Mouse (Mus musculus) mouse trophoblast stem cell (cell line): Measurements from ENCODE around the gene Ptprg.
"Not testable (repeated sequence)": the region's sequence is repeated elsewhere in the genome, so short reads cannot be mapped to it uniquely, and the experiment has no call there.

Experiments
- in situ Hi-C, 2 experiments: fragments of 300-500 bp; cut with MseI, MboI; formaldehyde crosslinking; loops; 2 replicates in 1 of 2; 3 replicates in 1 of 2; pipeline ENCODE4 v1.15.1; 2025

Ptprg gene

DNA sequence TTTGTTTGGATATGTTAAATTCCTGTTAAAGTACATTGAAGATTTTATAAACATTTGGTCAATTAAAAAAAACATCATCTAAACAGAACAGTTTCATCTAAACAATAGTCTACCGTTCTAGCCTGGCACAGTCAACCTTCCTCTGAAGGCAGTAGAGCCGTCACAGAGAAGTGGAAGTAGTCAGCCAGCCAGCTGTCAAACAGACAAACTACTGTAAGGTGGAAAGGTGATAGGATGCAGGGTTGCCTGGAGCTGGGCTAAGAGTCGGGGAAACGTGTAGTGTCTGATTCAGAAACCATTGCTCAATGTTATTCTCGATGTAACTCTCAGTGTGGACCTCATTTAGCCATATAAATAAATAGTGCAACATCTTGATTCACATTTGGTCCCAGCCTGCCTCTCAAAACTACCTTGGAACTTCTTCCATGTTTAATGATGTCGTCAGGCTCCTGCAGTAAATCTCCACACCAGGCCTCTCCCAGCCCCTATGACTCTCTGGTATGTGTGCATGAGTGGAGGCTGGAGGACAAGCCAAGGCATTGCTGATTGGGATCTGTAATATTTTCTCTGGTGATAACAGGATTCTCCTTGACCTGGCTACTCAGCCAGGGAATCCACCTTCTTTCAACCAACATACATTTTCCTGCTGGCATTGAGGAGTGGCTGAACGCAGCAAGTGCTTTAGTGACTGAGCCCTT, 178.0 kb downstream of the Ptprg start:
- in situ Hi-C loops: no loop called here

DNA sequence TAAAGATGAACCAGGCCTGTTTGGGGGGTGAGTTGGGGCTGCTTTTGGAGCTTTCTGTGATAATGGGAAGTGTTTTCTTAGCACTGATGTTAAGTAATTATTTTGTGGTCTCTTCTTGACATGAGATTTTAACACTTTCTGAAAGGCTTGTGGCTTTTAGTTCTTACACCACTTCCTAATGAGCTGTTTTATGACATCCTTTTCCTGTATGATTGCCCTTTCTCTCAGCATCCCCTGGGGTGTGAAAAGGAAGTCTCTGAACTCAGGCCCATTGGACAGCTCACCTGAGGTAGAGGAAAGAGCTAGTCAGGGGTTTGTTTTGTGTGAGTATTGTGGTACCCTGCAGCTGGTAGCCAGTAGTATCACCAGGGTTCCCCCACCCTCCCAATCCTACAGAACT, 179.0 kb downstream of the Ptprg start:
- in situ Hi-C loops: no loop called here

DNA sequence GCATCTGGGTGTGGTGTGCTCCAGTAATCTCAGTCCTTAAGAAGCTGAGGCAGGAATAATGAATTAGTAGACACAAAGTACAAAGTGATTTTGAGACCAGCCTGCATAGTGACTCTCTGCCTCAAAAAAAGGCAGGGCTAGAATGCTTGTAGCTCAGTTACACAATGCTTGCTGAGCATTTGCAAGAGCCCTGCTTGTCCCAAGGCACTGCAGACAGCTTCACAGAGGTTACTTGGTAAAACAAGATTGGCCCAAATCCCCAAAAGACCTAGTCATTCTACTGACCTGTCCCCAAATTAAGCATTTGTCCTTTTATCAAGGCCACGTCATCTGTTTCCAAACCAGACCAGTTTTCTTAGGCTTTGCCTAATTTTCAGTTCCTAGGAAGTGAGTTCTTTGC, 190.4 kb downstream of the Ptprg start:
- in situ Hi-C loops: no loop called here

DNA sequence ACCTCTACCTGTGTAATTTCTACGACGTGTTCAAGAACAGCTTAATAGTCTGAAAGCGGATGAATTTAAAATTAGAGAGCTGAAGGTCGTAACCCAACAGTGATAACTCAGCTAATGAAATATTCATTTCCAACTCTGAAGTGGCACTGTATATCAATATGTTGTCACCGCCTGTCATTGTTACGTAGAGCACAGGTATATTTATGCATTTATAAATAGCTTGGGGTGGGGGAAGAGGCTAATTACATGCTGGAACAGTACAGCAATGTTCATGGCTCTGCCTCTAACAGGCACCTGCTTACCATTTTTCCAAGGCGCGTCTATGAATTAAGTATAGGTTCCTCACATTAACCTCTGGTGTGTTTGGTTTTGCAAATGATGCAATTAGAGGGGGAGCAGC, 199.3 kb downstream of the Ptprg start:
- in situ Hi-C loops: no loop called here

DNA sequence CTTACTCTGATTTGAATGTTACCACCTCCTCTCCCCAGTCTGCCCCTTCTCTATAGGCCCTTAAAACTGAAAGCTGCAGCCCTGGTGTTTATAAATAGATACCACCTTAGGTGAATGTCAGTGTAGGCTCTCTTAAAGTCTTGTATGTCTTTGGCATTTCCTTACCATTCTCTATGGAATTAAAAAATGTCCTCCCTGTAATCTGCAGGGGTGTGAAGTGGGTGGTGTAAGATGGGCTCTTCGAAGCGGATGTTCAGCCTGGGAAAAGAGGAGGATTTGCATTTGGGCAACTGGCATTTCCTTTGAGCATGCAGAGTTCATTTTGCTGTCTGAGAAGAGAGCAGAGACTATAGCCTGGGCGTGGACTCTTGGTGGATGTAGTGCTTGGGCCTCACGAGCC, 201.3 kb downstream of the Ptprg start:
- in situ Hi-C loops: no loop called here

DNA sequence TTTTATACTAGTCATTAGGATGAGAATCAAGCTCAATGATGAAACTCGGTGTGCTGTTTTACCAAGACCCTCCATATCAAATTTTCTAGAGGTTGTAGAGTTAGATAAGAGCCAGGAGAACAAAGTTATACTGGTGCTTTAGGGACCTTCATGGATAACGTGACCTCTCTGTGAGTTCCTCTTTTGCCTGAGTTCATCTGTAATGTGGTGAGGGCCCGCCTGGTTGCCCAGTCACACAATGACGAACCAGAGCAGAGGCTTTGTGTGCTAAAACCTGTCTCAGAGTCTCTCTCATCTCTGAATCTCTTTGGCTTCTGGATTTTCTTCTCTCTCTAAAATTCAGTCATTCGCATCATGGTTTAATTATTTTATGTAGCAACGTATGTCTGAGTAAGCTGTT, 204.9 kb downstream of the Ptprg start:
- in situ Hi-C loops: no loop called here

DNA sequence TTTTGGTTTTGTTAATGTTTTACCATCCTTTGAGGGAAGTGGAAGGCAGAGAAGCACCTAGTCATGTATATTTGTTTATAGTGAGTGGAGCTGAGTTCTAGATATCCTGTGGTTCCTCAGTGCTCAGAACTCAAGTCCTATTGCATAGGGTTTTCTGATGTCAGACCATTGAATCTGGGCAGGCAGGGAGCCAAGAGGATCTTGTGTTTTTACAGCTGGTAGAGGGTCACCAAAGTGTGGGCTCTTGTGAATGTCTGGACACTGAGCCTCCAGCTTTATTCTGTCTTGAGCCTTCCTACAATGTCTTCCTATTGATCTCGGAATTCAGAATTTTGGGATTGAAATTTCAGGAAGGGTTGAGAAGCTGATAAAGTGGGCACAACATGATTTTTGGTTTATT, 206.0 kb downstream of the Ptprg start:
- in situ Hi-C loops: no loop called here

DNA sequence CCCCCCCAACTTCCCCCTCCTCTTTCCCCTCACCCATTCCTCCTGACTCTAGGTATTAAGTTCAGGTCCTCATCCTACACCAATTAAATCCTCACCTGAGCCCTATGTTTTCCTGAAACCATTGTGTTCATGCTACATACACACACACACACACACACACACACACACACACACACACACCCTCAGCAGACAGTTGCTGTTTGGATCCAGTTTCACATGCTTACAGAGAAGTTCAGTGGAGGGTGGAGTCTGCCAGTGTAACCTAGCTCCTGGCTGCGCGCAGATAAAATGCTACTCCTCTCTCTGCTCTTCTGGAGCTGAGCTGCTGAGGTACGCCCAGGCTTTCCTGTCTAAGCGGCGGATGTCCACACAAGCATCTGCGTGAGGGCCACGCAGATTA, 209.7 kb downstream of the Ptprg start:
- in situ Hi-C loops: no loop called here

DNA sequence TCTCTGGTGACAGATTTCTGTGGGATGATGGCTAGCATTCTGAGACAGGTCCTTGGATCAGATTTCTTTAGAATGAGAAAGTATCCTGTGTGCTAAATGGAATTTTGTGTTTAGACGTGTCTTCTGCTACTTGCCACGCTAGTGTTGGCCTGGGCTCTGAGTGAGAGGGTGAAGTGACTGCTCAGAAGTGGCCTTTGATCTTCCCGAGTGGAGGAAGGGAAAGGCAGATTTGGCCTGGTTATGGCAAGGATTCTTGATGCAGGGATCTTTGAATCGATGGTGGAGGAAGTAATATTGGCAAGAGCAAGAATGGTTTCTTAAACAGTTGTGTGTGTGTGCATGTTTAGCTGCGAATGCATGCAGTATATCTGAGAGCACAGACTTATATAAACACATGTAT, 219.4 kb downstream of the Ptprg start:
- in situ Hi-C loops: no loop called here

DNA sequence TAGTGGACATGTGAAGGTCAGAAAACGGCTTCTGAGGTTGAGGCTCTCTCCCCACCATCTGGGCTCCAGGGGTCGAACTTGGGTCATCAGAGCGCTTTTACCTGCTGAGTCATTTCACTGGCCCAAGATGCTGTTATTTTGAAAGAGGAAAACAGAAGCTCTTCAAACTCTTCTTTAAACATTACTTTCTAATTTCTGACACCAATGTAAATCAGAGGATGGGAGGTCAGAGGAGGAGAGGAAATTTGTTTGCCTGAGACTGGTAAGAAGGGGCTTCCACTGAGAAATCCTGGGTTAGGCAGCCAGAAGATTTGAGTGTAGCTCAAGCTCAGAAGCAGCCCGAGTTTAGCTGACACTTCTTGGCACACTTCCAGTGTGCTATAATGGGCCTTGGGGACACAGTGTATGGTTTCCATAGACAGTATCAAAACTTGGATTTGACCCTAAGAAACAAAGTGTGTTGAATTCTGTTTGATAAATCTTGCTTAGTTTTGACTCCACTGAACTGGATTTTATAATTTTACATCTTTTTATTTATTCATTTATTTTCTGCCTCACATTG, 221.2 kb downstream of the Ptprg start:
- in situ Hi-C loops: no loop called here

DNA sequence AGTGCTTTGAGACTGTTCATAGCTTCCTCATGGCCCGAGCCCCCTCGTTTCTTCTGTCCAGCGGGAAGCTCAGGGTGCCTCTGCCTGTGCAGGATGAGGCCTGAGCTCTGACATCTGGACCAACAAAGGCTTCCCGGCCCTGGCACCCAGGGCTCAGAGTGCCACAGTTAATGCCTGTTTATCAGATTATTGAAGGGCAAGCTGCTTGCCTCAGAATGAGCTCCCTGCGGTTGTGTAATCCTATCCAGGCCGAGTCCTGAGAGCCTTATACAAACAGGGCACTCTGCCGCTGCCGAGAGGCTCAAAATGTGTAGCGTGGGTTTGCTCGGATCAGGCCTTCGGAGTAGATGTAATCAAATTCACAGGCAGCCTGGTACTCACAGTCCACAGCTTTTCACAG, 221.9 kb downstream of the Ptprg start:
- in situ Hi-C loops: no loop called here

DNA sequence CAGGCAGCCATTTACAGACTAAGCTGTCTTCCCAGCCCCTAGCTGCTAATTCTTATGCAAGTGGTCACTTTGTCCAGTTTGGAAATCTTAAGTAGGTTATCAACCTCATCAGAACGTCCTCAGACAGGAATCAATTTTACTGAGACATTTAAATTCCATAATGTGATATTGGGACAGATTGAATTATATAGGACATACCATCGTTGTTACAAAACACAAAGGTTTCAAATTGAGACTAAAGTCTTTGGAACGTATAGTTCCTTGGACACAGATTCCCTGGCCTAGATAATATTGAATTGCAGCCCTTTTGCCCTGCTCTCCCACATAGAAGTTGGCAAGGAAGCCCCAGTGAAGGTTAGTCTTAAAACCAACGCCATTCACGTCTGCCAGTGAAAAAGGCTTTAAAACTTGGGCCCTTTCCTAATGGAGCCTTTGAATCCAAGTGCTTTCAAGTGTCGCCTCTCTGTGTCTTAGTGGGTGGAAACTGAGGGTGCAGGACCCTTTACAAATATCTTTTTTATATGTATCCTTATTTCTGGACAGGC, 222.7 kb downstream of the Ptprg start:
- in situ Hi-C loops: no loop called here

DNA sequence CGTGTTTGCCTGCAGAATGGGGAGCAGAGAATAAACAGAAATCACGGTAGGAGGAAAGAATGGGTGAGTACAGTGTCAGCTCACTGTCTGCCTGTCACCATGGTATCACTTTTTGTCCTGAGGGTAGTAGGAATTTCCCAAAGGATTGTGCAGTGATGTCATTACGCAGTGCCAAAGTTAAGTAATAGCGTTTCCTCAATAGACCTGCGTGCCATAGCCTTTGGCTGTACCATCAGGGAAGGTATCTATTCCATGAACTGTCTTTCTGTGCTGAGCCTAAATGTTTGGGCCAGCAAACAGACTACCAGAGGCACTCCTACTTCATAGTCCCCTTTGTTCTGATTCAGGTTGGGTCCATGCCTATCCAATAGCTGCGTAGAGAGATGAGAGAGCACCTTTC, 223.2 kb downstream of the Ptprg start:
- in situ Hi-C loops: no loop called here

DNA sequence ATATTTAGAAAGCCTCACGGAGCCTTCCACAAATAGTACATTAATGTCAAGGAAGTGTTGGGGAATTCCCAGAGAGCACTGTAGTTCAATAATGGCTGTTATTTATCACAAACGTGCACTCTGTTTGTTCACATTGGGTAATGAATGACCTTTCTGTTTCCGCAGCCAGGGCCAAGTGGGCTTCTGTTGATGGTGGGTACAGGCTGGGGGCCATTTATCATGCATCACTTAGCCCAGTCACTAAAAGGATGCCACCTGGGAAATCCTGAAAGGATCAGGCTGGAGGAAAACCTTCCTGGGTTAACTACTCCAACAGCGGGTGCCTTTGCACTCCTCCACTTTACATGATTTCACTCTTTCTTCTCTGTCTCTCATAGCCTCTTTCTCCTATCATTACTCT, 237.9 kb downstream of the Ptprg start:
- in situ Hi-C loops: no loop called here

DNA sequence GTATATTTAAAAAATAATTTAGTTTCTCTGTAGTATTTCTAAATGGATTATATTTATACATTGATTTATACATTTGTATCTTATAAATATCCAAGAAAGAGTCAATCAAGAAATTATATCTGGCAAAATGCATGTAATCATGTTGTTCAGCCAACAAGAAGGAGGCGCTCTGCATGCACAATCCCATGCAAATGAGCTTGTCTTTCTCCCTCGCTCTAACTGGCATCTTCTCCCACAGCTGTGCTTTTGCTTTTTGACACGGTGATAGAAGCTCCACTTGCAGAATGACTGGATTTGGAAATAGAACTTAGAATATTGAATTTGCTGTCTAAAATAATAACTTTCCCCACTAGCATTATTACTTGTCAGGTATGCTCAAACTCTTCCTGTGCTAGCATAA, 240.5 kb downstream of the Ptprg start:
- in situ Hi-C loops: no loop called here

DNA sequence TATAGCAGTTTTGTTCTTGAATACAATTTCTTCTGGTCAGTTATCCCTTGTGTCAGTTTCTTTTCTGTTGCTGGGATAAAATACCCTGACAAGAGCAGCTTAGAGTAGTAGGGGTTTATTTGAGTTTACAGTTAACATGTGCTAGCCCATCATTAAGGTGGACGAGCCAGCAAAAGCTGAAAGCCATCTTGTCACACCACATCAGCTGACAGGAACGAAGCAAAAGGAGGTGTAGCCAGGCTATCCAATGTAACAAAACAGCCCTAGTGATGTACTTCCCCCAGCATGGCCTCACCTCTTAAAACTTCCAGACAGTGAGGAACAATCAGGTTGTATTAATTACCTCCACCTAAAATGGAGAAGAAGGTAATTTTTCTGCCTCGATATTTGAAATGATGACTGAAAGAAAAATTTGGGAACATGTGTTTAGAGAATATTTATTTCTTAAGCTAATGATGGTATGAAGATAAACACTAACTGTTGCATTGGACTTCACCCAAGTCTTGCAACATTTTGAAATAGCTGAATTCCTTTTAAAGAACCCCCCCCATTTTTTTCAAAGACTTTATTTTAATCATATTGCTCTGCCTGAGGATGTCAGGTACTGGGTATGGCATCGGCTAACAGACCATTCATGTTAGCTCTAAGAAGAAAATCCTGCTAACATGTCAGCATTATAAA, 249.2 kb downstream of the Ptprg start:
- in situ Hi-C loops: no loop called here

DNA sequence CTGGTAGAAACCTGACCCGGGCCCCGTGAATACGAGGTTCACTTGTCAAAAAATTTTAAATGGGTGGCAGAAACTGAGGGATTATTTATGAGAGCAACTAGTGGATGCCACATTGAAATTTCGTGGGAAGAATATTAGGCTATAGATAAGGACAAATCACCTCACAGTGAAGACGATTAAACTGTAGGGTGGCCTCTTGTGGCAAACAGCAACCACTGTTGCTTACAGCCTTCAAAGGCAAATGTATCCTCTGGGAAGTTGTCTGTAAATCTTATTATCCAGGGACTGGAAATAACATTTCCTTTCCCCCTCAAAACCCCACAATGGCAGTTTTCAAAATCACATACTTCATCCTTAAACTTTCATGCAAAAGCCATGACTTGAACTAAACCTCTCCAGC, 253.3 kb downstream of the Ptprg start:
- in situ Hi-C loops: no loop called here

DNA sequence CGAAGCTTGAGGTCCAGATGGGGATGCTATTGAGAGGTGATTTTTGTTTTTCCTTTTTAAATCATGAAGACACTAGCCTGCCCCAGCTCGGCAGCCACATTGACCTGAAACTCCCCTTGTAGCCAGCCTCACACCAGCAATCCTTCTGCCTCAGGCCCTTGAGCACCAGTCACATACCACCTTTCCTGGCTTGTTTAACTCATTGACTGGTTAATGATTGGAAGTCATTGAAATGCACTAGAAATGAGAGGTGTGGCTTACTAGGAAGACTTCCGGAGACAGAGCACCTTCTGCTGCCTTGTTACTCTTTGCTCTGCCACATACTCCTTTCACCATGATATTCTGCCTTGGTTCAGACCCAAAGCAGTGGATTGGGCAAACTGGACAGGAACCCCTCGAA, 254.1 kb downstream of the Ptprg start:
- in situ Hi-C loops: no loop called here

DNA sequence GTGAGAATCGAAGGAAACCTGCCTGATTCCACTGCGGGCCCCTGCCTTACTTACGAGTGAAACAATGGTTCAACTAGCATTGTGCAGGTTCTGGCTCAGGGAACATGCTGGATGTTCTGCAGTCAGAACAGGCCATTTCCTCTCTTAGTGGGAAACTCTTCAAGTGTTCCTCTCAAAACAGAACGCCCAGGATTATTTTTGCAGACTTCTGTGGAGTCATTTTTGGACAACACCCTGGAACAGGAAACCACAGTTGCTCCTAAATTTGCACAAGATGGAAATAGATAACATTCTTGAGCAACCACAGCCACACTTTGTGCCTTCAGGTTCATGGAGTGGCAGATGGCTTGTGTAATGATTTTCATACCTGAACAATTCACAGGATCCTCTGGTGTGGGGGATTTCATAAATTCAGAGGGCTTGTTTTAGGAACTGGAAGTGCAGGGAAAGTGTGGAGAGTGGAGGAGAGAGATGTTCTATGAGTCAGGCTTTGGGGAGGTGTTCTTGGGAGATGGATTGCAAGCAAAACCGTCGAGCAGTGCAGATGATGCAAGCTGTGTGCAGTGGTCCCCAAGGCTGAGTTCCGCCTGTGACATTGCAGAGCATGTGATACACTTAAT, 257.9 kb downstream of the Ptprg start:
- in situ Hi-C loops: no loop called here

DNA sequence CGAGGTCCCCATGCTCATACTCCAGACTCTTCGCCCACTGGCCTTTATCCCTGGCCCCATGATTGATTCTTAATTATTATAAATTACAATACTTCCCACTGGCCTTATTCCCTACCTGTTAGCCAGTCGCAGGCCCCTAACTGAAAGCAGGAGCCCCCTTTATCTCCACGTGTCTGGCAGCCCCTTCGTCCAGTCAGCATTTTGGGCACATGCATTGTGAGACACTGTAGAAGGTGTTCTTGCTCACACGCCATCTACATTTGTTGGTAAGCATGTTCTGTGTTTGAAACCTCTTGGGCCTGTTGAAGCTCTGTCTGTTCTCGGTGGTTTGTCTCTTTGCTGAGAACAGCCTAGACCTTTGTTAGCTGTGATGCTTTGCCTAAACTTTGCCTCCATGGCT, 259.0 kb downstream of the Ptprg start:
- in situ Hi-C loops: no loop called here

DNA sequence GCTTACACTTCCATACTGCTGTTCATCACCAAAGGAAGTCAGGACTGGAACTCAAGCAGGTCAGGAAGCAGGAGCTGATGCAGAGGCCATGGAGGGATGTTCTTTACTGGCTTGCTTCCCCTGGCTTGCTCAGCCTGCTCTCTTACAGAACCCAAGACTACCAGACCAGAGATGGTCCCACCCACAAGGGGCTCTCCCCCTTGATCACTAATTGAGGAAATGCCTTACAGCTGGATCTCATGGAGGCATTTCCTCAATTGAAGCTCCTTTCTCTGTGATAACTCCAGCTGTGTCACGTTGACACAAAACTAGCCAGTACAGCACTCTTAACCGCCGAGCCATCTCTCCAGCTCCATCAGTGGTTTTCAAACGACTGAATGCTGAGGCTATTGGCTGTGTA, 261.5 kb downstream of the Ptprg start:
- in situ Hi-C loops: not testable (repeated sequence)

DNA sequence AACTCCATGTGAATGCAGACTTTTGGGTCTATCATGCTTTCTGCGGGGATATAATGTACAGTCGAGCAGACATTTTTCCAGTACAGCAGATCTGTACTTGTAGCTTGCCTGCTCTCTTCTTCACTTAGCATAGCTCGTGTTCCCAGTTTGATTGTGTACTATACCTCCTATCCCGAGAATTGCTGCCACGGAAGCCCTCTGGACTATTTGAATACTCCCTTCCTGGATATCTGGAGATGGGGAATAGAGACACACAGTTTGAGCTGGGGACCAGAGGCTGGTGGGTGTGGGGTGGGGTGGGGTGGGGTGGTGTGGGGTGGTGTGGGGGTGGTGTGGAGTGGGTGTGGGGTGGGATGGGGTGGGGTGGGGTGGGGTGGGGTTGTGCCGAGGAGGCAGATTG, 263.9 kb downstream of the Ptprg start:
- in situ Hi-C loops: no loop called here

DNA sequence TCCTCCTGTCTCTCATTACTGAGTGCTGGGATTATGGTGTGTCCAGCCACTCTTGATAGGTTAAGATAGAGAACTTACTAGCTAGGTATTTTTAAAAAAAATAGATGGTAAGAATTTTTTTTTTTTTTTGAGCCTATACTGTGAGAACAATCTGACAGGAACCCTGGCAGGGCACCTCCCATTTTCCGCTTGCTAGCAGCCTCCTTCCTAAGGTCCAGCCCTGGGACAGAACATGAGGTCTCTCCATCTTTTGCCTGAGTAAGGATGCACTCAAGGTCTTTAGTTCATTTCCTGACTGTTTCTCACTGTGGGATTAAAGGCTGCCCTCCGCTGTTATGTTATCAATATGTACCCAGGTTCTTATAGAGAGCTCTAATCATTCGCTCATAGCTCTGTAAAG, 264.7 kb downstream of the Ptprg start:
- in situ Hi-C loops: no loop called here
